Mouse (Mus musculus) small intestine, adult 2 months (tissue): Measurements from ENCODE around the gene Mbtd1.

Source experiments
- CTCF ChIP-seq: fragments of 200-500 bp; IDR thresholded peaks from 2 replicates; pipeline ENCODE4 v1.5.1; 2012; ENCODE audit warnings: low read depth, mild to moderate bottlenecking, control low read depth, inconsistent platforms, low read length, moderate library complexity, mixed read lengths; ENCODE audit not compliant: insufficient replicate concordance, insufficient read length; ENCODE audit errors: extremely low read depth
- POLR2A ChIP-seq: fragments of 200-500 bp; IDR thresholded peaks from 2 replicates; pipeline ENCODE4 v1.6.1; 2012; ENCODE audit warnings: low read depth, mild to moderate bottlenecking, control low read depth, inconsistent platforms, low read length, moderate library complexity

- TF ChIP-seq POLR2A = no peak
- no peak for TF ChIP-seq CTCF
Observed at GRCm38 (mm10) chr11:93984619-93985018, 99.0 kb downstream of the Mbtd1 start.
